Mouse (Mus musculus) cortical plate, adult 2 months (tissue): ENCODE measurements at regions not wholly inside any gene's neighbourhood (a gene's known extent, or its start where the extent isn't known, plus 50 kb on each side); places are given as distances from the start of the nearest gene placed in this dataset.

ENCODE experiments used
- CTCF ChIP-seq: fragments of 200-500 bp; IDR thresholded peaks from 2 replicates; pipeline ENCODE4 v1.5.1; 2011; ENCODE audit warnings: mild to moderate bottlenecking, control low read depth, low read length; ENCODE audit not compliant: insufficient read depth; ENCODE audit errors: extremely low read depth
- POLR2A ChIP-seq: fragments of 200-500 bp; IDR thresholded peaks from 2 replicates; pipeline ENCODE4 v1.6.1; 2011; ENCODE audit warnings: mild to moderate bottlenecking, low read length, control low read depth; ENCODE audit not compliant: insufficient read depth; ENCODE audit errors: extremely low read depth

GRCm38 (mm10) chr4:31012006-31012405 is 951.9 kb upstream of the Map3k7 start:
- TF ChIP-seq CTCF = no peak
- TF ChIP-seq POLR2A = no peak
